Mouse (Mus musculus) cerebellum, adult 9-11 months (tissue): ENCODE measurements around the gene Gba.
"Not testable (repeated sequence)": the region's sequence is repeated elsewhere in the genome, so short reads cannot be mapped to it uniquely, and the experiment has no call there.

Source experiments
- DNase-seq: peaks from one replicate; pipeline ENCODE4 v3.0.0; 2022

Gba gene

DNA sequence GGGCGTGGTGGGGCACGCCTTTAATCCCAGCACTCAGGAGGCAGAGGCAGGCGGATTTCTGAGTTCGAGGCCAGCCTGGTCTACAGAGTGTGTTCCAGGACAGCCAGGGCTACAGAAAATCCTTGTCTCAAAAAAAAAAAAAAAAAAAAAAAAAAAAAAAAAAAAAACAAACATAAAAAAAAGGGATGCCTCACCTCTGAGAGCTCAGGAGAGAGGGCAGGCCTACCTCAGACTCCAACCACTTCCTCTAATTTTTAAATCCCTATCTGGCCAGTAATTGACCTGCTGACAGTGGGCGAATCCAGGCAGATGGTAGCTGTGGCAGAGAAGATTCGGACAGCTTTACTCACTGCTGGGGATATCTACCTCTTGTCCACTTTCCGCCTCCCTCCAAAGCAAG, 13.7 kb downstream of the Gba start:
- not testable (repeated sequence) for DNase-seq

DNA sequence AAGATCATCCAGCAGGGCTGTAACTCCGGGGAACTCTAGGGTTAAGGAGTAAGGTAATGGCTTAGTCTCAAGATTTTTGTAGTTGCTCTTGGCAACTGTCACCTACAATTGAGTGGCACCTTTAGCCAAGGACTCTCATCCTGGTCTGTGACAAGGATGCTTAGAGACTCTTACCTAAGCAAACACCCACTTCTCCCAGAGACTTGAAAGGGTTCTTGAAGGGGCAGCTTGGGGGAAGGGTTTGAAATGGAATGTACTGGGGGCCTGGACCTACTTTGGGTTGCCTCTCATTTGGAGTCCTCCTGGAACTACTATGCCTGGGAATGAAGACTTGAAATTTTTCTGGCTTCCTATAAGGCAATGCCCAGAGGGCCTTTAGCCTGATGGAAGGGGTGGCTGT, 15.5 kb downstream of the Gba start:
- no peak for DNase-seq

DNA sequence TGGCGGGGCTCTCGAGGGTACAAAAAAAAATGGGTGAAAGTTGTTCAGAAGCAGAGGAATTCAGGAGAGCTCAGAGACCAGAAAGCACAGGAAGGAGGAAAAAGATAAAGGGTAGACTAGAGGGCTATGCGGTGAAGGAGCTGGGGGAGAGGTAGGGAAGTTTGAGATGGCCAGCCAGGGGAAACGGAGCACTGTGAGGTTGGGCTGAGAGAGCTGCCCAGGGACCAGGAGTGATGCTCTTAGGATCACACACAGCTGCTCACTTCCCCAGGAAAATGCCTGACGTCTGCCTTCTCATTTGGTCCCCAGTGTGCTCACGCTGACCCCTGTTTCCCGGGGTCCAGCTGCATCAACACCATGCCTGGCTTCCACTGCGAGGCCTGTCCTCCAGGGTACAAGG, 16.8 kb downstream of the Gba start:
- no peak for DNase-seq

DNA sequence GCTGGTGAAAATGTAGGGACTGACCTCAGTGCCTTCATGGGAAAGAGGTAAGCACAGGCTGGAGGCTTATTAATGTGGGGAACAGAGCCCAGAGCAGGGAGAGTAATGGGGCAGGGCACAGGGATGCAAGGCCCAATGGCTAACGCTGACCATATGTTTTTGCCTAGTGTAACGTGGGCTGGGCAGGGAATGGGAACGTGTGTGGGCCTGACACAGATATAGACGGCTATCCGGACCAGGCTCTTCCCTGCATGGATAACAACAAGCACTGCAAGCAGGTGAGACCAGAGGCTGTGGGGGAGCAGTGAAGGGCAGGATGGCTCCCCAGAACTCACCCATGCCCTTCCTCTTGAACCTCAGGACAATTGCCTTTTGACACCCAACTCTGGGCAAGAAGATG, 18.4 kb downstream of the Gba start:
- no peak for DNase-seq

DNA sequence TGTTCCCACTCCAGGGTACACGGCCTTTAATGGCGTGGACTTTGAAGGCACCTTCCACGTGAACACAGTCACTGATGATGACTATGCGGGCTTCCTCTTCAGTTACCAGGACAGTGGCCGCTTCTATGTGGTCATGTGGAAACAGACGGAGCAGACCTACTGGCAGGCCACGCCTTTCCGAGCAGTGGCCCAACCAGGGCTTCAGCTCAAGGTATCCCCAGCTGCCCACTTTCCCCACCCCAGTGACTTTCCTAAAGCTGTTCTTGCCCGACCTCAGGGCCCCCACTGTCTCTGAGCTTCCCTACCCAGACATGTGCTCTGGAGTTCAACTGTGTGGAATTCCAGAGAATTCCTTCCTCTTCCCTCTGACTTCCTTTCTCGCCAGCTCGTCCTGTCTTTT, 22.1 kb downstream of the Gba start:
- no peak for DNase-seq

DNA sequence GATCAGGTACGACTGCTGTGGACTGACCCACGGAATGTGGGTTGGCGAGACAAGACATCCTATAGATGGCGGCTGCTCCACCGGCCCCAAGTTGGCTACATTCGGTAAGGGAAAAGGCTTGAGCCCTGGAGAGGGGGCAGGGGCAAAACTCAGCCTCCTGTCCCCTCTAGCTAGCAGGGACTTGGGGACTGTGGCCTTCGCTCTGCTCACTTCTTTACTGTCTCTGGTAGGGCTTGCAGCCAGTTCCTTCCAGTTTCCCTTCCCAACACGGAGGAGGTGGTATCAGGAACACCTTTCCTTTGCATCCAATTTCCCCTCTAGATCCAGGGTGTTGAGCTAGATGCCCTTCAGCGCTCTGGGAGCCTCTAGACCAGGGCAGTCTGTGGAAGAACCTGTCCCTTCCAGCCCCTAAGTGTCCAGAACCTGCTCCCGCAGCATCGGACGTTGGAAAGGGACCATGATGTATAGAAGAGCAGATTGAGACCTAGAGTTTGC, 22.6 kb downstream of the Gba start:
- DNase-seq: no peak

DNA sequence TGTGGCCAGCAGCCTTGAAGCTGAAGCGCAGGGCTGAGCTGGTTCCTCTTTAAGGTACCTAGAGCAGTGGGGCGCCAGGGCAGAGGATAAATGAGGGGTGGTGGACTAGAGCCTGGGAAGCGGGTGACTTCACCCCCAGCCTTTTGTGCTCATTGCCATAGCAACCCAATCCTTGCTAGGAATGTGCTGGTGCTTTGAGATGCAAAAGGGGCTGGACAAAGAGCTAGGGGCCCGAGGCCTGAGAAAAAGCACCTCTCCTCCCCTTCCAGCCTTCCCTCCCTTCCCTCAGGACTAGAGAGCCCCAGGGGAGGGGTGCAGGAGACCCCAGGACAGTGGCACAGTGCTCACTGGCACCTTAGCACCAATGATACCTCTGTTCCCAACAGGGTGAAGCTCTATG, 23.2 kb downstream of the Gba start:
- no peak for DNase-seq

DNA sequence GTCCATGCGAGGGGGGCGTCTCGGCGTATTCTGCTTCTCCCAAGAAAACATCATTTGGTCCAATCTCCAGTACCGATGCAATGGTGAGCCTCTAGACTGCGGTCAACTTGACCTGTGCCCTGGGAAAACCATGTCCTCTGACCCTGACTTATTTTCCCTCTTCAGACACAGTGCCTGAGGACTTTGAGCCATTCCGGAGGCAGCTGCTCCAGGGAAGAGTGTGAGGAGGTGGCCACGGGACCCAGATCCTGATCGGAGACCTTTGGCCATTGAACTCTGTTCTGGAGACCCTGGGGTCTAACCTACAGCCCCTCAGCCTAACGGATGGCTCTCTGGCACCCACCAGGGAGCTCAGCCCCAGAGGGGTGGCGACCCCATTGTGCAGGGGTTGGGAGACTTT, 23.6 kb downstream of the Gba start:
- no peak for DNase-seq

DNA sequence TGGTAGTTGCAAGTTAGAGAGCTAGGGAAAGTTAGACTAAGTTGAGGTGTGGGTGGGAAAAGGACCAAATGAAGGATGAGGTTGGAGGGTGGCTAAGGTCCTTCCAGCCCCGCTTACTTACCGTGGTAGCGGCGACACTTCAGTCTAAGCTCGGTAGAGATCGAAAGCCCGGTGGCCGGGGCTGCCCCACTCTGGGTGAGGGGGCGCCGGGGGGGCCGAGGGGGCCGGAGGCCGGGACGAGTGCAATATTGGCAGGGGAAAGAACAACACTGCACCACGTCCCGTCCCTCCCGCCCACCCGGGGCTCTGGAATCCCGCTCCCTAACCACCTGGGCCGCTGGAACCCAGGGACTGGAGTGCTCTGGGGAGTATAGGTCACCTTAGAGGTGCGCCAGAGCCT, 24.2 kb downstream of the Gba start, which contains the start of gene Mtx1:
Mtx1 (minus strand) TSS at position 189 of the 400 bp plus-strand sequence.
- no peak for DNase-seq

DNA sequence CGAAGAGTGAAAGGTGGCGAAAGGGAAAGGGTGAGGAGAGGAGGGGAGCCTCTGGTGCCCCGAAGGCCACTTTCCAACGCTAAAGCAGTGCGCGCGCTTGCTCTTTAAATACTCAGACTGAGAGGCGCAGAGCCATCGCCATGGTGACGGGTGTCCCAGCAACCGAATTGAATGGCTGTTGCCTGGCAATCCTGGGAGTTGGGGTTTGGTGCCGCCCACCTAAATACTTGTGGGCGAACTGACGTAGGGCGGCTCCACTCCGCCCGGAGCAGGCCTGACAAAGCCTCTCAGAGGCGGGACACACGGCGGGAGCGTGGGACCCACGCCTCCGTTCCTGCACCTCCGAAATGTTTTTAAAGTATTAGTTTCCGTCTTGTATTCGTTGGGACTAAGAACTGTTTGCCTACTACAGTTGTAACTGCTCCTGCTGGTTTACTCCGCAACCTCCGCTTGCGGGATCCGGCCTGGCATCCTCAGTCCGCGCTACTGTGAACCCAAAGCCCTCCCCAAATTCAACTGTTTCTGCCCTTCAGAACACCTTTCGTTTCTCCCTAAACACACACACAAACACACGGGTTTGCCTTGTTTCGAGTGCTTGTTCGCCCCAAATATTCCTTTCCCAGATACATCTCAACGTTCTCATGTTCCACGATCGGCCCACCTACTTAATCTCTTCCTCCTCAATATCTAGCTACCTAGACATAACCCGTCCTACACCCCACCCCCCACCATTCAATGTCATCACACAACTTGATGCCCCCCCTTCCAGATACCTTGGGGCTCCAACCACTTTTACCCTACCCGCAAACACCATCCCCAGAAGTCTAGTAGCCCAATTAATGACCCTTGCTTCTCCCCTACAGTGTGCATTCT, 24.8 kb downstream of the Gba start:
- peak; percentile 63 for DNase-seq

DNA sequence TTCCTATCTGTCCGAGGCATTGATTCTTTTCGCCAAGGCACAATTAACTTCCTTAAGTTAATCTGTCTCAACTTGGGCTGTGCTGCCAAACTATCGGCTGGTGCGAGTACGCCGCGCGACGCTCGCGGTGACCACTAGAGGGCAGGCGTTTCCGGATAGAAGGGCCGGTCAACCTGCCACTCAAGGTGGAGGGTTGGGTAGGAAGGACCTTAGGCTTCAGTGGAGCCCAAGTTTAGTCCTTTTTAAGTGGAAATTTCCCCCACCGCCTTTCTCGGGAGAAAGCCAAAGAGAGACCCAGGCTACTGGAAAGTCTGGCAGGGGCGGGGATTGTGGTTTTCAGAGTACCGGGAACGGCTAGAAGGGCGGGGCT, 25.4 kb downstream of the Gba start:
- peak; percentile 83 for DNase-seq

DNA sequence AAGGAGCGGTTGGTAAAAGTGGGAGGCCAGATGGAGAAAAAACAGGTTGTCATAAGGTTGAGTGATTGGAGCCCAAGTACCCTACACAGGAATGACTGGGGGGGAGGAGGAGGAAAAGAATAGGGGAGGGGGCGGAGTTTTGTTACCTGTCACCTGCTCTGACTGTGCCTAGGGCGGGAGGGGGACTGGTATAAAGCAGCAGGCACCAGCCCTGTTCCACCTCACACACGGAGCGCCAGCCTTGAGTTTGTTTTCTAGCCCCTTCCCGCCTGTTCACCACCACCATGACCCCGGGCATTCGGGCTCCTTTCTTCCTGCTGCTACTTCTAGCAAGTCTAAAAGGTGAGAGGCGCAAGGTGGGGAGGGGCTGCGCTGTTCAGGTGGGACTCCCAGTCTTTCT, 26.1 kb downstream of the Gba start, which contains the start of gene Muc1:
Muc1 (plus strand) TSS at position 222 of the 400 bp plus-strand sequence.
- no peak for DNase-seq

DNA sequence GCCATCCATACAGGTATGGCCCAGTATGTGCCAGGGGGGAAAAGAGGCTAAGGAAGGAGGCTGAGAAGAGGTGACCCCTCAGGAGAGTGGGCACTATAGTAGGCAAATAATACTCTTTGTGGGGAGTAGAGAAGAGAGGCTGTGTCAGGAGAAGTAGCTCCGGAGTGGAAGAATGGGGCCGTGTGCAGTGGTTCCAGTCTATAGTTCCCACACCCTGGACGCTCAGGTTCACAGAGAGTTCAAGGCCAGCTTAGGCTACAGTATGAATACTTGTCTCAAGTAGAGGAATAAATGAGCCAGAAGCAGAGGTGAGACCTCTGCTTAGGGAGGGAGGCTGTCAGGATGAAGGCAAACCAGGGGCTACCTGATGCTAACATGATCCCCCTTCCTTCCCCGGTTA, 26.5 kb downstream of the Gba start:
- DNase-seq: no peak

DNA sequence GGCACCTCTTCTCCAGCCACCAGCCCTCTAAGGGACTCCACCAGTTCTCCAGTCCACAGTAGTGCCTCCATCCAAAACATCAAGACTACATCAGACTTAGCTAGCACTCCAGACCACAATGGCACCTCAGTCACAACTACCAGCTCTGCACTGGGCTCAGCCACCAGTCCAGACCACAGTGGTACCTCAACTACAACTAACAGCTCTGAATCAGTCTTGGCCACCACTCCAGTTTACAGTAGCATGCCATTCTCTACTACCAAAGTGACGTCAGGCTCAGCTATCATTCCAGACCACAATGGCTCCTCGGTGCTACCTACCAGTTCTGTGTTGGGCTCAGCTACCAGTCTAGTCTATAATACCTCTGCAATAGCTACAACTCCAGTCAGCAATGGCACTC, 27.8 kb downstream of the Gba start:
- no peak for DNase-seq

DNA sequence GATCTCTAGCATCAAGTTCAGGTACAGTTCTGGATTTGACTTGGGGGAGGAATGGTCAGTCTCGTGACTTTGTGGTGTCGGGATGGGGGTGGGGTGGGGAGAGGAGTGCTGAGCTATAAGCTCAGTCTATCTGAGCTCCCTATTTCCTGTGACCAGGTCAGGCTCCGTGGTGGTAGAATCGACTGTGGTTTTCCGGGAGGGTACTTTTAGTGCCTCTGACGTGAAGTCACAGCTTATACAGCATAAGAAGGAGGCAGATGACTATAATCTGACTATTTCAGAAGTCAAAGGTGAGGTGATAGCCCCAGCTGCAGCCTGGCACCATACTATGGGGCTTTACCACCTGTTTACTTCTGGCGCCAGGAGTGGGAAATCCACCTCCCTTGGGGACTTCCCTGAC, 28.6 kb downstream of the Gba start:
- DNase-seq: no peak

DNA sequence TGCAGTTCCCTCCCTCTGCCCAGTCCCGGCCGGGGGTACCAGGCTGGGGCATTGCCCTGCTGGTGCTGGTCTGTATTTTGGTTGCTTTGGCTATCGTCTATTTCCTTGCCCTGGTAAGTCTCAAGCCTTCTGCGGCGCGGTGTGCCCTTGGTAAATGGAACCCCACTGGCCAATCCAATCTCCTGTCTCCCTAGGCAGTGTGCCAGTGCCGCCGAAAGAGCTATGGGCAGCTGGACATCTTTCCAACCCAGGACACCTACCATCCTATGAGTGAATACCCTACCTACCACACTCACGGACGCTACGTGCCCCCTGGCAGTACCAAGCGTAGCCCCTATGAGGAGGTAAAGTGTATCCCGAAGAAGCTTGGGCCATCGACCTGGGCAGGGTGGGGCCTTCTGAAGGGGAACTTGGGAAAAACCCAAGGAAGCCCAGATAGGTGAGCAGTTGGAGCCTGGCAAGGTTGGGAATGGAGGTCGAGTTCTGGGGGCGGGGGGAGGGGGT, 29.1 kb downstream of the Gba start:
- no peak for DNase-seq

DNA sequence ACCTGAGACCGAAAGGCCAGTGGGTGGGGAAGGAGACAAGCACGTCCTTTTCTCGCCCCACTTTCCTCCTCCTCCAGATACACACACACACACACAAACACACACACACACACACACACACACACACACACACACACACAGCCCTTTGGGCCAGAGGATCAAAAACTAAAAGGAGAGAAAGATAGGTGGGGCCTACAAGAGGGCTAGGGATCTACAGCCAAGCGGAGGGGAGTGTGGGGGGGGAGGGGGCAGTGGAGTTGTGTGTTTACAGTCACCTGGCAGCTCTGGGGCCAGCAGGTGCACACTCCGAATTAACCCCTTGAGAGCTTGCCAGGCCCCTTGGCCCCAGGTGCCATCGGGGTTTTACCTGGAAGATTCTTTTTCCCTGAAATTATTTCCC, 29.9 kb downstream of the Gba start:
- no peak for DNase-seq

DNA sequence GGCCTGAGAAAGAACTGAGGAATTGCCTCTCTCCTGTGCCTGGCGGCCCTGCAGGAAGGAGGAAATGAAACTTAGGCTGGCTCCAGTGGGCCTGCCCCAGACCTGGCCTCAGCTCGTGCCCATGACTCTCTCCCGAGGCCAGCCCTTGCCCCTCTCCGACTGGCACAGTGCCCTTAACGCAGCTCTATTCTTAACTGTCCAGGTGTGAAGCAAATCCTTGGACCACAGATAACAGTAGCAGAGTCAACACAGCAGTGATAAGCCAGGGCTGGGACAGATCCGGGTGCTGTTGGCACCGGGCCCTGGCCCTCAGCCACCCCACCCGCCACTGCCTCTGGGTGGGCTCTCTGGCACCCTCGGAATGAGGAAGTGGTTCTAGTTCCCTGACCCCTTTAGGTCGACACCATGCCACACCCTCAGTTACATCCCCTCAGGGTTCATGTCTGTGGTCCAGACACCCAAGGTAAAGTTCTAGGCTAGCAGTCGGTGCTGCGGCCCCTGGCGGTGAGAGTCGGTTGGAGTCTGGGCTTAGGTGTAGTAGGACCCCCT, 30.9 kb downstream of the Gba start:
- peak; percentile 31 for DNase-seq

DNA sequence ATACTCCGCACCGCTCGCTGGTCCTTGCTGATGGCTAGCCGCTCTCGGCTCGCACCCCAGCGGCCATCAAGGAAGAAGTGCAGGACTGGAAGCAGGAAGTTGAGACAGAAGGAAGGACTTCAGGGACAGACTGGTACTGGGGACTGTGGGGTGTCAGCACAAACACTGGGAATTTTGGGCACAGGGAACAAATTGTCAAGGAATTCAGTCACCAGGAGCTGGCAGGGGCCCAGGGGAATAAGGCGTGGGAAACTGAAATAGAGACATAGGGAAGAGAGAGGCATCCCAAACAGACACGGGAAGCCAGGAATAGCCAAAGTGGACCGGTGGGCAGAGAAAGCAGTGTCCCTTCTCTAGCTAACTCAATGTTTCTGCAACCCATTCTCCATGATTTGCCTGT, 33.8 kb downstream of the Gba start:
- no peak for DNase-seq

DNA sequence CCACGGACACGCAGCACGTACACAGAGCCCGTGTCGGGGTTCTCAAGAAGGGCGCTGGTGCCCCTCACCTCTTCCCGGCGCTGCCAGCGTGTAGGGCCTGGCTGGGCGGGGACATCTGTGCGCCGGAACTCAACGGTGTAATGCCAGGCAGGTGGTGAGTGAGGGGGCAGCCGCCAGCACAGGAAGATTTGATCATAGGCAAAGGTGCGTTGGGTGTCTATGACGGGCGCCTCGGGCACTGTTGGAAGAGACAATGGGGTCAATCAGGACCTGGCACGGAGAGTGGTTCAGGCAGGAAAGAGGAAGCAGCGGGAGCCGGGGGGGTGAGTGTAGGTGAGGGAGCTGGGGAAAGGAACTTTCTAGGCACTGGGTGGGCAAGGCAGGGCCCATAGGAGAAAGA, 35.0 kb downstream of the Gba start:
- DNase-seq: no peak

DNA sequence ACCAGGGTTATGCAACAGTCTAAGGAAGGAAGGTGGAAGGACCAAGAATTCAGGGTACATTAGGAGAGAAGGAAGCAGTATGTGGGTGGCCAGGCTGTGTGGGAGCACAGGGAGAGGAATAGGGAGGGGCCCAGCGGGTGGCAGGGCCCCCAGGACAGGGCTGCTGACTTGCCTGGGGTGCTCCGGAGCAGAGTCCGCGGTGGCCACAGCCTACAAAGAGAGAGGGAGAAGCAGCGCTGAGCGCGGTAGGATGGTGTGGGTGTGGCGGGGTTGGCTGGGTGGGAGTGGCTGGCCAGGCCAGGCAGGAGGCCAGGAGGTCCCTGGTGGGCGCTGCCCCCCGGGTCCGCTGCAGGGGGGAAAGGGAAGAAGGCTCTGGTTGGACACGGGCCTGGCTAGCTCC, 35.8 kb downstream of the Gba start:
- no peak for DNase-seq

DNA sequence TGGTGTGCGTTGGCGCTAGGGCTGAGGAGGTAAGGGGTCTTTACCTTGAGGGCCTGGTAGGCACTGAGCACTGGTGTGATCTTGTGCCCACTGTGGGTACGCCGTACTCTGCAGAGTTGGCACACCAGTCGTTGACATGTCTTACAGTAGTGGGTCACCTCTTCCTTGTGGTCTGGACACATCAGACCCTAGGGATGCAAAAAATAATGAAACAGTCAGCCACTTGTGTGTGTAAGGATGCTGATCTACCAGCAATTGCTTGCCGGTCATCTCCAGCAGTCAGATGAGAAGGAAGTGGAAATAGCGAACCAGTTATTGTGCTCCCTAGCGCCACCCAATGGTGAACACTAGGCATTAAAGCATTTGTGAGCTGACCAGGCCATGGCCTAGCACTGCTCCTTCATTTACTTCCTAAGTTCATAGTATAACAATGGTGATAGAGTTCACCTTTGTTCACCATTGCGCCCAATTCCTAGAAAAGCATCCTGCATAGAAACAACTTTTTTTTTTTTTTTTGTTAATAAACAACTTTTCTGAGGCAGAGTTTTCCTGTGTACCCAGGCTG, 39.7 kb downstream of the Gba start:
- DNase-seq: peak; percentile 75

DNA sequence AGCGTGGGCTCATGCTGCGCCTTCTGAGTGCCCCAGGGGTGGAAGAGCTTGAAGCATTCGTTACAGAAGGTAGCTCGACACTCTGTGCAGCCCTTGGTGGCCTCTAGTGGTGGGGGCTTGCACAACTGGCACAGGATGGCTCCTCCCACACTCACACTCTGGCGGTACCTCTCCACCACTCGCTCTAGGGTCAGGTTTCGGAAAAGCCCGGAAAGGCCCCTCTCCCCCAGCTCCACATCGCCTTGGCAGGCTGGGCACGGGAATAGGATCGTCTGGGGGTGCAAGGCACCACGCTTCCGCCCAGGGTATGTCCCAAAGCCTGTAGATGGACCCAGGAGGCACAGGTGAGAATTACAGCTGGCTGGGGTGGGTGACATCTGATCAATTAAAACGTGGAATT, 40.9 kb downstream of the Gba start:
- peak; percentile 71 for DNase-seq
